Mouse (Mus musculus) embryo, embryonic 10 days (tissue): Measurements from ENCODE around the gene 4930402H24Rik.

Experiments used
- DNase-seq: peaks from one replicate; pipeline ENCODE4 v3.0.0-alpha.2; 2015; ENCODE audit warnings: low spot score

4930402H24Rik gene

DNA sequence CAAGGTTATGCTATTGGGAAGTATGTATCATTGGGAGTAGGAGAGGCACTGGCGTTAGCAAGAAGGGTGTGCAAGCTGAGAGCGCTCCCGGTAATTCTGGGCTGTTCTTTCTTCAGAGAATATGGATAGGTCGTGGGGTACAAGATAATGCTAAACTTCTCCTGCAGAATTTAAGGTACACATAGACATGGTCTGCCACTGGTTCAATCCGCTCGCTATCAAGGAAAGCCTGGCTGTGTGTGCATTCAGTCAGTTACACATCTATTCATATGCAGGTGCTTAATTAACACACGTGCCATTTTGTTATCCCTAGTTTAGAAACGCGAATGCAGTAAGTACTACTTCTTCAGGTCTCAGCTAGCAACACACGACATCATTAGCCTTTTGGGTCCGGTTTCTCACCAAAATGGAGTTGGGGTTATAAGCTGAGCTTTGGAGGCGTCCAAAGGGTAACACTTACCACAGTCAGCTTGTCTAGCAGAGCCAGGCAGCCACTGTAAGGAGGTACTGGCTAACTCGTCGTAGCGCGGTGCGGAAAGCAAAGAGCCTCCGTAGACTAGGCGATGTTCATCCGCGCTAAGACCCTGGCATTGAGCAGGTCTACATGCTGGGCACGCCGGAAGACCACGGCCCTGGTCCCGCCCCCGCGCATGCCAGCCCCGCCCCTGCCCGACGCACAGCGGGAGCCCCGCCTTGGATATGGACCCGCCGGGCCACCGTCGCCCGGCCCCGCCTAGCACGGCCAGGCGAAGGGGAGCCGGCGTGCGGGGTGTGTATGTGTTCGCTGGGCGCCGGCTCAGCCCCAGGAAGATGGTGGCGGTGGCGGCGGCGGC, at the start of gene 4930402H24Rik, which contains the start of gene Atrn:
Gene 4930402H24Rik (minus strand): TSS at position 656 of the 833 bp plus-strand sequence.
Gene Atrn (plus strand): TSS at position 745 of the 833 bp plus-strand sequence.
- peak; percentile 93 for DNase-seq

DNA sequence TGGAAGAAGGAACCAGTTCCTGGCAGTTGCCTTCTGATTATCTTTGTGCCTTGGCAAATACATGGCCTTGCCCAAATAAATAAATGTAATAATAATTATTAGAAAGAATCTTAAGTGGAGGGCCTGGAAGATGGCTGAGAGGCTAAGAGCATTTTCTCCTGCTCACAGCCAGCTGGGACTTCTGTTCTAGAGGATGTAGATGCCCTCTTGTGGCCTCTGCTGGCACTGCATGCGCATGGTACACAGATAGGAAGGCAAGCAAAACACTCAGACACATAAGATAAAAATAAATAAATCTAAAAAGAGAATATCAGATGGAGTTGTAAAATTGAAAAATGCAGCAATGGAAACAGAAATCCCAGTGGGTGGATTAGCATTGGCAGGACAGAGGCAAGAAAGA, 44.3 kb upstream of the 4930402H24Rik start:
- peak; percentile 90 for DNase-seq

DNA sequence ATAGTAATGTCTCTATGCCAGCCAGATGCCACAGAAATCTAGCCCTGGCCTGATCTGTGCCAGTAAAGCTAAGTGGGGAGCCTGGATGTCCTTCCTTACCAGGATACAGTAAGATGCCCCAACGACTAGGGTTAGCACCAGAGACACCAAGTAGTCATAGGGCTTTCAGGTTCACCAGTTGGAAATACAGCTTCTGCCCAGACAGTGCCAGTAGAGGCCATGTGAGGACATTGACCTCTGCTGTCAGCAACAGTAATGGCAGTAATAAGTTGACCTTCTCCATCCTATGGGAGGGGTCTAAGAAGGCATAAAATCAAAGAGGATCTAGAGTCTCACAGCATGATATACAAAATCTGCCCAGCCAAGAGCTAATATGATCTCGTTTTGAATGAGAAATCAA, 43.6 kb upstream of the 4930402H24Rik start:
- DNase-seq, result no peak

GRCm38 (mm10) chr2:130932865-130933264, 26.7 kb upstream of the 4930402H24Rik start:
- DNase-seq, result no peak

GRCm38 (mm10) chr2:130929994-130930393, 23.8 kb upstream of the 4930402H24Rik start:
- DNase-seq, result no peak

GRCm38 (mm10) chr2:130928530-130928929, 22.3 kb upstream of the 4930402H24Rik start:
- DNase-seq, result no peak

- no peak for DNase-seq
Measured at GRCm38 (mm10) chr2:130928031-130928430, 21.8 kb upstream of the 4930402H24Rik start.

- no peak for DNase-seq
Measured at GRCm38 (mm10) chr2:130924950-130925349, 18.7 kb upstream of the 4930402H24Rik start.

DNA sequence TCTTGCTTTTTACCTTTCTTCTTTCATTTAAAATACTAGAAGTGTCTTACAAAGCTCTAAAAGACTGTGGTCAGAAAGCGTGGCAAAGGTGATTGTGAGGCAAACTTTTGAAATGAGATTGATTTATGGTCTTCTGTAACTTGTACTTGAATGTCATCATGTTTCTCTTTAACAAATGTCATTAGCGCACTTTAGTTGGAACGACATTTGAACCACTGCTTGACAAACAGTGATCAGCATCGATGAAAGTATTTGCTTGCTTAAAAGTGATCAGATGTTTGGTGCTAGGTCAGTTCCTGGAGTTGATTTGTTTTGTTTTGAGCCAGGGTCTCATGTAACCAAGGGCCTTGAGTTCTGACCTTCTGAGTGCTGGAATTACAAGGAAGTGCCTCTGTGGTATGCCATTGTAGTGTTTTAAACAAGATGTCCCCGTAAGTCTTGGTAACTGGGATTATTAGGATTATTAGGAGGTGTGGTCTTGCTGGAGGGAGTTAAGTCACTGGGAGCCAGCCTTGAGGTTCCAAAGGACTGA, 12.9 kb upstream of the 4930402H24Rik start:
- no peak for DNase-seq

DNA sequence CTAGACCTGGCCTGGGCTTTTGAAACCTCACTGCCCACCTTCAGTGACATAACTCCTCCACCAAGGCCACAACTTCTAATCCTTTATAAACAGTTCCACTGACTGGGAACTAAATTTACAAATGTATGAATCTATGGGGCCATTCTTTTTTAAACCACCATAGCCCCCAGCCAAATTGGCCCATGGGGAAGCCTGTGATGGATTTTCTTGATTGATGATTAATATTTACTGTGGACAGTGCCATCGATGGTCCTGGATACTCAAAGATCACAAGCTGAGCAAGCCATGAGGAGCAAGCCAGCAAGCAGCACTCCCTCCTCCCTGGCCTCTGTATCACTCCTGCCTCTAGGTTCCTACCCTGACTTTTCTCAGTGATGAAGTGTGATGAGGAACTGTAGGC, 11.5 kb upstream of the 4930402H24Rik start:
- no peak for DNase-seq

DNA sequence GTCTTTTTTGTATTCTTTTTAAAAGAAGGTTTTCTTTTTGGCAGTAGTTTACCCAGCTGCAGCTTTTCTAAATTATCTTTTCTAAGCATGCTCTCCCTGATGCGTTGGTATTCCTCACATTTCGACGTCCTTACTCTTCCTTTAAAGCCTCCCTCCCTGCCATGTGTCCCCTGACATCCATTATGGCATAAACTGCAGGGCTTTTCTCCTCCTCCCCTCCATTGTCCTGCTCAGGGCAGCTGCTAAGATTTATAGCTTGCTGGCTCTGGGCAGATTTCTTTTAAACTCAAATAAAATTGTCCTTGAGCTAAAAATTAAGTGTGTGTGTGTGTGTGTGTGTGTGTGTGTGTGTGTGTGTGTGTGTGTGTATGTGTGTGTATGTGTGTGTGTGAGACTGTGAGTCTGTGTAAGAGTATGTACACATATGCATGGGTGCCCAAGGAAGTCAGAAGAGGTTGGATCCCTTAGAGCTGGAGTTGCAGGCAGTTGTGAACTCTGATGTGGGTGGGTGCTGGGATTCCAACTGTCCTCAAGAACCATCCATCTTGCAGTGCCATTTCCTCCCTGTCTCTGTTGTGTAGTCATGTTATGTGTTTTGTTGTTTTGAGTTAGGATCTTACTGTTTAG, 10.4 kb upstream of the 4930402H24Rik start:
- peak; percentile 17 for DNase-seq

DNA sequence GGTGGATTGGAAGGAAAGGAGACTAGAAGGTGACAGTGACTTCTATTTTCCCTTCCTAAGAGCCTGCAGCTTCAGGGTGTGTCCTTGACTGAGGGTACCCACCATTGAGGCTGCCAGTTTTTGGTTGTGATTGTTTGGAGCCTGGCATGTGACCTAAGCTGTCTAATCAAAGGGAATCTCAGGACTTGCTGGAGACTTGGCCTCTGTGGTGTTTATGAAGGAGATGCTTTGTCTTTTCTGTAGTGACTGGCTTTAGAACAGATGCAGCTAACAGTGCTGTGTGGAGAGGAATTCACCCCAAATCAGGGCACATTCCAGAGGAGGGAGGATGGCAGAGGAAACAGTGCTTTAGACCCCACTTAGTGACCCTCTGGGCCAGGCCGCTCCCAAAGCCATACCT, 8.7 kb upstream of the 4930402H24Rik start:
- DNase-seq, result peak; percentile 22

DNA sequence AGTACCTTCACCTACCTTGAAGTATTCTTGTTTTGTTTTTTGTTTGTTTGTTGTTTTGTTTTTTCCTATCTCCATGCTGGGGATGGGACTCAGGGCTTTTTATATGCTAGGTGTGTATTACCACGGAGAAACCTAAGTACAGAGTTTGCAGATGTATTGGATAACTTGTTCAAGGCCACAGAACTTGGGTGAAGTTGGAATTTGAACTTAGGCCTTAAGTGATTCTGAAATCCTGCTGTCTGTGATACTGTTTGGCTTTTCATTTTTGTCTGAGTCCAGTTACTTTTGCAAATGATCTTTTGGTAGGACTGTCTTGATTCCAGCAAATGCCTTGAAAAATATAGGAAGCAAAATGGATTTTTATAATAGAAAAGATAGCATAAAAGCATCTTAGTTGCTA, 5.5 kb upstream of the 4930402H24Rik start:
- DNase-seq, result no peak

DNA sequence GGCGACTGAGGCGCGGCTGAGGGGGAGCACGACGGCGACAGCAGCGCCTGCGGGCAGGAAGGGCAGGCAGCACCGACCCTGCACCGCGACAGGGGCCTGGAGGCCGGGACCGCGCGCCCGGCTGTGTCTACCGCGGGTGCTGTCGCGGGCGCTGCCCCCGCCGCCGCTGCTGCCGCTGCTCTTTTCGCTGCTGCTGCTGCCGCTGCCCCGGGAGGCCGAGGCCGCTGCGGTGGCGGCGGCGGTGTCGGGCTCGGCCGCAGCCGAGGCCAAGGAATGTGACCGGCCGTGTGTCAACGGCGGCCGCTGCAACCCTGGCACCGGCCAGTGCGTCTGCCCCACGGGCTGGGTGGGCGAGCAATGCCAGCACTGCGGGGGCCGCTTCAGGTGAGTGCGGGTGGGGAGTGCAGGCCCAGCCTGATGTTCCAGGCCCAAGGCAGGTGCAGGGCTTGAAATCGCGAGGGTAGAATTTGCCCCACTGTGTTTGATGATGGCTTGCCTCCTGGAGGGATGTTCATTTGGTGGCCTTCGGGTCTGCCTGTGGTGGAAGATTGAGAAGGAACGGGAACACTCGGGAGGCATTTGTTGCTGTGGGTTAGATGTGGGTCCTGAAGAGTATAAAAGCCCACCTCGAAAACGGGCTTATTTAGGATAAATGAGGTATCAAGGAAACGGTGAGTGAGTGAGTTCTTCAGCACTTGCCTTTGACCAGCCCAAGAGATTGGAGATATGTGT, 544 bp upstream of the 4930402H24Rik start:
- DNase-seq, result peak; percentile 7

GRCm38 (mm10) chr2:130898783-130899182, 7.4 kb downstream of the 4930402H24Rik start:
- no peak for DNase-seq

GRCm38 (mm10) chr2:130897856-130898255, 8.3 kb downstream of the 4930402H24Rik start:
- DNase-seq, result no peak

DNA sequence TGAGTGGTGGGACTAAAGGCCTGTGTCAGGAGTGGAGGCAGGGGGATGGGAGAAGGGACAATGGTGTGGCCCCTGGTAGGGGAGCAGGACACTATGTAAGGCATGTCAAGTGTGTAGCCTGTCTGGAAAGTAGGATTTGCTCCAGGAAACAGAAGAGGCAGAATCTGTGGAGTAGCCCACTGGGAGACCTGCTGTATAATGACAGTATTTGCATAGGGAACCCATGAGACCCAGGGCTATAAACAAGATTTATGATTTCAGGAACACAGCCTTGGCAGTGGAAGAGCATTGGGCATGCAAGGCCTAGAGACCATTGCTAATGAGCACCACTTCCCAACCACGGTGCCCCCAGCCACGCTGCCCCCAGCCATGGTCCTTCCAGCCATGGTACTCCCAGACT, 9.3 kb downstream of the 4930402H24Rik start:
- DNase-seq, result no peak

DNA sequence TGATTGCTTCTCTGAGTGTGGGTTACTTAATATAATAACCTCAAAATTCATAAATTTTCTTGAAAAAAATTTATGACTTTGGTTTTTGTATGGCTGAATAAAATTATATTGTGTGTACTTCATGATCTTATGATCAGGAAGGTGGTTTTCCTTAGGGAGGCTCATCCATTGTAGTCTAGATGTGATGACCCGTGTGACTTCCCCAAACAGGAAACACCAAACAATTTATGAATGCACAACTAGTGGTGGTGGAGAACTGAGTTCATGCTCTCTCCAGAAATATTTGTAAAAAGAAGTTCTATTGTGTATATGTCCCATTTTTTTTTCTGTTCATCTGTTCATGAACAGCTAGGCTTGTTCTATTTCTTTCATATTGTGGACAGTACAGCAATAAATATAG, 18.8 kb downstream of the 4930402H24Rik start:
- no peak for DNase-seq

- DNase-seq, result no peak
Measured at GRCm38 (mm10) chr2:130886983-130887382, 19.2 kb downstream of the 4930402H24Rik start.

GRCm38 (mm10) chr2:130877376-130877775, 28.8 kb downstream of the 4930402H24Rik start:
- no peak for DNase-seq

- no peak for DNase-seq
Measured at GRCm38 (mm10) chr2:130870916-130871315, 35.3 kb downstream of the 4930402H24Rik start.

GRCm38 (mm10) chr2:130862091-130862490, 44.1 kb downstream of the 4930402H24Rik start:
- no peak for DNase-seq
